Mouse (Mus musculus) brain, embryonic 14.5 days (tissue): Measurements from ENCODE around the gene March7. TPM values are rescaled to one million over a fixed set of nuclear protein-coding genes. Genes with fewer than 3 reads are reported as not detected.

Experiments used
- DNase-seq: peaks from one replicate; pipeline ENCODE4 v3.0.0-alpha.2; 2011; ENCODE audit warnings: low read depth
- CTCF ChIP-seq: fragments of 200-500 bp; IDR thresholded peaks from 2 replicates; pipeline ENCODE4 v1.5.1; 2012; ENCODE audit warnings: inconsistent platforms, mild to moderate bottlenecking, moderate library complexity, borderline replicate concordance; ENCODE audit not compliant: insufficient read depth, insufficient read length; ENCODE audit errors: extremely low read depth
- POLR2A ChIP-seq: fragments of 200-500 bp; IDR thresholded peaks from 2 replicates; pipeline ENCODE4 v1.6.1; 2012; ENCODE audit warnings: mild to moderate bottlenecking, inconsistent platforms, borderline replicate concordance; ENCODE audit not compliant: poor library complexity, insufficient read depth, insufficient read length, severe bottlenecking; ENCODE audit errors: extremely low read depth
- polyA plus RNA-seq: library from polyadenylated mRNA; depleted of rRNA; stranded (reverse); fragments of >200 nt; gene quantifications from 2 replicates; pipeline ENCODE4 v1.2.3, GENCODE M21; 2012; rRNA removed

Gene March7
- polyA plus RNA-seq: 69.1 and 71.5 TPM in 2 replicates

GRCm38 (mm10) chr2:60209703-60210651, at the start of gene March7, which contains the start of gene Baz2b:
Gene March7 (plus strand): TSS chr2:60209887.
Gene Baz2b (minus strand): TSS chr2:60209839.
- 0 out of 2 replicates have a peak, but pooled peaks have one; percentile 33 for TF ChIP-seq CTCF
- TF ChIP-seq POLR2A: peak; percentile 88
- DNase-seq: peak; percentile 94

- DNase-seq: no peak
- TF ChIP-seq CTCF (no peak), POLR2A (no peak)
Measured at GRCm38 (mm10) chr2:60163744-60164143, 45.9 kb upstream of the March7 start.

- no peak for DNase-seq
- no peak for TF ChIP-seq POLR2A
- no peak for TF ChIP-seq CTCF
Measured at GRCm38 (mm10) chr2:60165679-60166078, 44.0 kb upstream of the March7 start.

GRCm38 (mm10) chr2:60166878-60167277, 42.8 kb upstream of the March7 start:
- TF ChIP-seq CTCF (no peak), POLR2A (no peak)
- no peak for DNase-seq

GRCm38 (mm10) chr2:60171786-60172530, 37.7 kb upstream of the March7 start:
- TF ChIP-seq POLR2A (no peak), CTCF (no peak)
- DNase-seq: peak; percentile 43

- no peak for DNase-seq
- TF ChIP-seq CTCF: no peak
- no peak for TF ChIP-seq POLR2A
Measured at GRCm38 (mm10) chr2:60172531-60172914, 37.2 kb upstream of the March7 start.

GRCm38 (mm10) chr2:60173190-60173589, 36.5 kb upstream of the March7 start:
- no peak for TF ChIP-seq CTCF
- TF ChIP-seq POLR2A: no peak
- no peak for DNase-seq

GRCm38 (mm10) chr2:60173595-60173994, 36.1 kb upstream of the March7 start:
- no peak for DNase-seq
- no peak for TF ChIP-seq CTCF
- TF ChIP-seq POLR2A: no peak

- no peak for DNase-seq
- TF ChIP-seq CTCF: no peak
Measured at GRCm38 (mm10) chr2:60175078-60175477, 34.6 kb upstream of the March7 start.

GRCm38 (mm10) chr2:60176087-60176486, 33.6 kb upstream of the March7 start:
- DNase-seq: no peak
- TF ChIP-seq CTCF (no peak), POLR2A (no peak)

- no peak for DNase-seq
- TF ChIP-seq POLR2A (no peak), CTCF (no peak)
Measured at GRCm38 (mm10) chr2:60177490-60177889, 32.2 kb upstream of the March7 start.

GRCm38 (mm10) chr2:60181696-60182095, 28.0 kb upstream of the March7 start:
- TF ChIP-seq POLR2A (no peak), CTCF (no peak)
- peak; percentile 3 for DNase-seq

- TF ChIP-seq POLR2A (no peak), CTCF (no peak)
- DNase-seq: no peak
Measured at GRCm38 (mm10) chr2:60196841-60197240, 12.8 kb upstream of the March7 start.
